Mouse (Mus musculus) kidney, postnatal 36 days (tissue): ENCODE data around the gene Tubgcp6.

Experiments
- DNase-seq, 2 experiments: peaks; one replicate each; pipeline ENCODE4 v3.0.0; 2021 to 2022; ENCODE audit warnings: mixed read lengths in 2 of 2

The Tubgcp6 gene

GRCm38 (mm10) chr15:89062518-89062910 lies 60.4 kb downstream of the Tubgcp6 start:
- DNase-seq = no peak

GRCm38 (mm10) chr15:89061761-89062517 lies 61.0 kb downstream of the Tubgcp6 start:
- DNase-seq = no peak

GRCm38 (mm10) chr15:89060811-89061460 lies 62.0 kb downstream of the Tubgcp6 start:
- DNase-seq = no peak

- DNase-seq = peak in 1 of 2 experiments; percentile 50
Observed at GRCm38 (mm10) chr15:89060032-89060681, 62.8 kb downstream of the Tubgcp6 start.

- no peak for DNase-seq
Observed at GRCm38 (mm10) chr15:89059161-89059931, 63.6 kb downstream of the Tubgcp6 start, which contains the start of gene Panx2. Gene Panx2 (plus strand): TSS chr15:89059734.

GRCm38 (mm10) chr15:89058736-89059135 lies 64.2 kb downstream of the Tubgcp6 start:
- DNase-seq = no peak

GRCm38 (mm10) chr15:89054666-89055065 lies 68.2 kb downstream of the Tubgcp6 start:
- no peak for DNase-seq
